Mouse (Mus musculus): ENCODE data around the gene Csk. TPM values are rescaled to one million over a fixed set of nuclear protein-coding genes. Genes with fewer than 3 reads are reported as not detected.

The Csk gene
- polyA plus RNA-seq, 1 experiment from 2014 or later, result 36.1 TPM

GRCm38 (mm10) chr9:57671500-57671899 is 18.1 kb upstream of the Csk start:
- 80% methylated on average over 5 of the region's 5 CpGs for WGBS
- no peak for ATAC-seq (ENCODE audit: insufficient number of reproducible peaks, low FRiP score, low TSS enrichment, low read depth)
- Histone ChIP-seq H3K27me3 (no peaks in the 10 kb centered on the region), H3K36me3 (no peaks in the 10 kb centered on the region), H3K4me3 (replicated peaks) (no peak overlapping the region), H3K9me3 (replicated peaks) (no peaks in the 10 kb centered on the region), H3K4me2 (replicated peaks) (no peak overlapping the region), H3K4me1 (no peaks in the 10 kb centered on the region), H3K9ac (no peak overlapping the region), H3K27ac (replicated peaks) (no peak overlapping the region)

GRCm38 (mm10) chr9:57671037-57671436 is 17.6 kb upstream of the Csk start:
- WGBS, result 87% methylated on average over 4 of the region's 4 CpGs
- Histone ChIP-seq H3K27ac (replicated peaks) (no peak overlapping the region), H3K9ac (no peak overlapping the region), H3K36me3 (no peaks in the 10 kb centered on the region), H3K4me1 (no peaks in the 10 kb centered on the region), H3K4me3 (replicated peaks) (no peak overlapping the region), H3K9me3 (replicated peaks) (no peaks in the 10 kb centered on the region), H3K27me3 (no peaks in the 10 kb centered on the region), H3K4me2 (replicated peaks) (no peak overlapping the region)
- no peak for ATAC-seq (ENCODE audit: insufficient number of reproducible peaks, low FRiP score, low TSS enrichment, low read depth)

DNA sequence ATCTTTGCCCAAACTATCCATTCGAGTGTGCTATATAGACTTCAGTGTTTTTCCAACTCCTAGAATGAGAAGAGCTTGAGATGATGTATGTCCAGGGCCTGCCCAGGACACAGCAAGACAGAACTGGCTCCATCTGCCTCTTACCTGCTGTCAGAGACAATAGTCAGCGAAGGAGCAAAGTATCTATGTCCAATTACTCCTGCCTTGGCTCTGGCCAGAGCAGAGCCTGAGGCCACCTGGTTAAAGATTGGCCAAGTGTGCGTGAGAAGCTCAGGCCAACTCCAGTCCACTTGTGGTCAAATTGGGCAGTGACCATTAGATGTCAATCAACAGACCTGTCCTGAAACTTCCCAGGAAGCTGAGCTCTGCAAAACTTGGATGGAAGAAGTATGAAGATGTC is 16.1 kb upstream of the Csk start:
- 85% methylated on average over 3 of the region's 3 CpGs for WGBS
- no peak overlapping the region for H3K4me2 ChIP-seq (replicated peaks)
- no peaks in the 10 kb centered on the region for H3K36me3 ChIP-seq
- H3K27ac ChIP-seq (replicated peaks), result no peak overlapping the region
- no peak overlapping the region for H3K9ac ChIP-seq
- ATAC-seq (ENCODE audit: insufficient number of reproducible peaks, low FRiP score, low TSS enrichment, low read depth), result no peak
- H3K4me3 ChIP-seq (replicated peaks), result no peak overlapping the region
- no peaks in the 10 kb centered on the region for H3K27me3 ChIP-seq
- H3K9me3 ChIP-seq (replicated peaks), result no peaks in the 10 kb centered on the region
- no peaks in the 10 kb centered on the region for H3K4me1 ChIP-seq

DNA sequence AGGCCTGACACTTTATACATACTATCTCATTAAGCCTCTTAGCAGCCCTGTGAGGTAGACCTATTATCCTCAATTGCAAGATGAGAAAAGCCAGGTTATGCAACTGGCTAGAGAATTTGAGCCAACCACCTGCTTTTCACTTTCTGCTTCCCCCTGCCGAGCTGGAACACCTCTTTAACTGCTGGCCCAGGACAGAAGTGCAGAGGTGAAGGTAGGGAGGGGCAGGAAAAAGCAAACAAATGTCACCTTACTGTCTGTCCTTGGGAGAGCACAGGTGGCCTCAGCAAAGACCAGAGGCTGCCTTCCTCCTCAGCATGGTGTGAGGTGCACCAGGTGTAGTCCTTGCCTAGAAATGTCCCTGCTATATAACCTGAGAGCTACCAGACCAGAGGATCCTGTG is 14.8 kb upstream of the Csk start:
- Histone ChIP-seq H3K9me3 (replicated peaks) (no peaks in the 10 kb centered on the region), H3K4me3 (replicated peaks) (no peak overlapping the region), H3K4me2 (replicated peaks) (no peak overlapping the region), H3K27me3 (no peaks in the 10 kb centered on the region), H3K27ac (replicated peaks) (no peak overlapping the region), H3K9ac (no peak overlapping the region), H3K4me1 (no peaks in the 10 kb centered on the region), H3K36me3 (no peaks in the 10 kb centered on the region)
- 31% methylated on average over 1 of the region's 1 CpGs for WGBS
- ATAC-seq (ENCODE audit: insufficient number of reproducible peaks, low FRiP score, low TSS enrichment, low read depth), result no peak

GRCm38 (mm10) chr9:57667817-57668216 is 14.4 kb upstream of the Csk start:
- Histone ChIP-seq H3K4me2 (replicated peaks) (no peak overlapping the region), H3K27ac (replicated peaks) (no peak overlapping the region), H3K9ac (no peak overlapping the region), H3K4me3 (replicated peaks) (no peak overlapping the region), H3K4me1 (no peaks in the 10 kb centered on the region), H3K36me3 (no peaks in the 10 kb centered on the region), H3K27me3 (no peaks in the 10 kb centered on the region), H3K9me3 (replicated peaks) (no peaks in the 10 kb centered on the region)
- no peak for ATAC-seq (ENCODE audit: insufficient number of reproducible peaks, low FRiP score, low TSS enrichment, low read depth)
- 59% methylated on average over 11 of the region's 11 CpGs for WGBS

GRCm38 (mm10) chr9:57667136-57667535 is 13.7 kb upstream of the Csk start:
- no peak overlapping the region for H3K4me2 ChIP-seq (replicated peaks)
- no peak for ATAC-seq (ENCODE audit: insufficient number of reproducible peaks, low FRiP score, low TSS enrichment, low read depth)
- H3K4me3 ChIP-seq (replicated peaks), result no peak overlapping the region
- WGBS, result 70% methylated on average over 3 of the region's 3 CpGs
- no peak overlapping the region for H3K27ac ChIP-seq (replicated peaks)
- no peaks in the 10 kb centered on the region for H3K9me3 ChIP-seq (replicated peaks)
- H3K4me1 ChIP-seq, result no peaks in the 10 kb centered on the region
- no peaks in the 10 kb centered on the region for H3K36me3 ChIP-seq
- no peak overlapping the region for H3K9ac ChIP-seq
- no peaks in the 10 kb centered on the region for H3K27me3 ChIP-seq

- no peak overlapping the region for H3K9ac ChIP-seq
- WGBS, result 81% methylated on average over 8 of the region's 8 CpGs
- ATAC-seq (ENCODE audit: insufficient number of reproducible peaks, low FRiP score, low TSS enrichment, low read depth), result no peak
- H3K27ac ChIP-seq (replicated peaks), result no peak overlapping the region
- no peak overlapping the region for H3K4me3 ChIP-seq (replicated peaks)
- no peaks in the 10 kb centered on the region for H3K36me3 ChIP-seq
- H3K27me3 ChIP-seq, result no peaks in the 10 kb centered on the region
- H3K4me1 ChIP-seq, result no peaks in the 10 kb centered on the region
- no peaks in the 10 kb centered on the region for H3K9me3 ChIP-seq (replicated peaks)
- no peak overlapping the region for H3K4me2 ChIP-seq (replicated peaks)
Measured at GRCm38 (mm10) chr9:57666536-57666935, 13.1 kb upstream of the Csk start.

- H3K9ac ChIP-seq, result no peak overlapping the region
- ATAC-seq (ENCODE audit: insufficient number of reproducible peaks, low FRiP score, low TSS enrichment, low read depth), result no peak
- H3K4me2 ChIP-seq (replicated peaks), result no peak overlapping the region
- no peaks in the 10 kb centered on the region for H3K27me3 ChIP-seq
- H3K4me3 ChIP-seq (replicated peaks), result no peak overlapping the region
- no peaks in the 10 kb centered on the region for H3K9me3 ChIP-seq (replicated peaks)
- H3K36me3 ChIP-seq, result no peaks in the 10 kb centered on the region
- H3K4me1 ChIP-seq, result no peaks in the 10 kb centered on the region
- no peak overlapping the region for H3K27ac ChIP-seq (replicated peaks)
- 53% methylated on average over 7 of the region's 7 CpGs for WGBS
Measured at GRCm38 (mm10) chr9:57664616-57665015, 11.2 kb upstream of the Csk start.

GRCm38 (mm10) chr9:57661552-57661951 is 8.1 kb upstream of the Csk start:
- WGBS, result 52% methylated on average over 3 of the region's 3 CpGs
- Histone ChIP-seq H3K9ac (no peak overlapping the region), H3K27ac (replicated peaks) (no peak overlapping the region), H3K4me1 (no peaks in the 10 kb centered on the region), H3K27me3 (no peaks in the 10 kb centered on the region), H3K9me3 (replicated peaks) (no peaks in the 10 kb centered on the region), H3K4me3 (replicated peaks) (no peak overlapping the region), H3K36me3 (no peaks in the 10 kb centered on the region), H3K4me2 (replicated peaks) (no peak overlapping the region)
- ATAC-seq (ENCODE audit: insufficient number of reproducible peaks, low FRiP score, low TSS enrichment, low read depth), result no peak

- no peak overlapping the region for H3K27ac ChIP-seq (replicated peaks)
- WGBS, result 65% methylated on average over 6 of the region's 6 CpGs
- peaks cover 6% of the 10 kb centered on the region; the same call in 1 of the 2 replicates for H3K4me1 ChIP-seq
- no peak overlapping the region for H3K9ac ChIP-seq
- no peaks in the 10 kb centered on the region for H3K9me3 ChIP-seq (replicated peaks)
- ATAC-seq (ENCODE audit: insufficient number of reproducible peaks, low FRiP score, low TSS enrichment, low read depth), result no peak
- H3K4me3 ChIP-seq (replicated peaks), result no peak overlapping the region
- H3K4me2 ChIP-seq (replicated peaks), result no peak overlapping the region
- H3K27me3 ChIP-seq, result no peaks in the 10 kb centered on the region
- no peaks in the 10 kb centered on the region for H3K36me3 ChIP-seq
Measured at GRCm38 (mm10) chr9:57660501-57660900, 7.1 kb upstream of the Csk start.

- H3K27ac ChIP-seq (replicated peaks), result no peak overlapping the region
- no peak overlapping the region for H3K4me2 ChIP-seq (replicated peaks)
- WGBS, result 21% methylated on average over 4 of the region's 4 CpGs
- peaks cover 3% of the 10 kb centered on the region for H3K27me3 ChIP-seq
- H3K4me3 ChIP-seq (replicated peaks), result no peak overlapping the region
- H3K4me1 ChIP-seq, result peaks cover 7% of the 10 kb centered on the region; the same call in 1 of the 2 replicates
- no peak overlapping the region for H3K9ac ChIP-seq
- H3K9me3 ChIP-seq (replicated peaks), result no peaks in the 10 kb centered on the region
- H3K36me3 ChIP-seq, result no peaks in the 10 kb centered on the region
- no peak for ATAC-seq (ENCODE audit: insufficient number of reproducible peaks, low FRiP score, low TSS enrichment, low read depth)
Measured at GRCm38 (mm10) chr9:57659774-57660173, 6.3 kb upstream of the Csk start.

GRCm38 (mm10) chr9:57658970-57659369 is 5.5 kb upstream of the Csk start:
- WGBS, result 86% methylated on average over 4 of the region's 4 CpGs
- Histone ChIP-seq H3K36me3 (no peaks in the 10 kb centered on the region), H3K27me3 (peaks cover 11% of the 10 kb centered on the region), H3K4me1 (peaks cover 7% of the 10 kb centered on the region; the same call in 1 of the 2 replicates), H3K4me3 (replicated peaks) (no peak overlapping the region), H3K9me3 (replicated peaks) (no peaks in the 10 kb centered on the region), H3K9ac (no peak overlapping the region), H3K4me2 (replicated peaks) (no peak overlapping the region), H3K27ac (replicated peaks) (no peak overlapping the region)
- ATAC-seq (ENCODE audit: insufficient number of reproducible peaks, low FRiP score, low TSS enrichment, low read depth), result no peak
